Mouse (Mus musculus): ENCODE measurements around the gene Esrrg. TPM values are rescaled to one million over a fixed set of nuclear protein-coding genes. Genes with fewer than 3 reads are reported as not detected.

Esrrg gene
- total and polyA plus RNA-seq, 2 experiments from 2014 or later = 28.0 to 41.6 TPM

DNA sequence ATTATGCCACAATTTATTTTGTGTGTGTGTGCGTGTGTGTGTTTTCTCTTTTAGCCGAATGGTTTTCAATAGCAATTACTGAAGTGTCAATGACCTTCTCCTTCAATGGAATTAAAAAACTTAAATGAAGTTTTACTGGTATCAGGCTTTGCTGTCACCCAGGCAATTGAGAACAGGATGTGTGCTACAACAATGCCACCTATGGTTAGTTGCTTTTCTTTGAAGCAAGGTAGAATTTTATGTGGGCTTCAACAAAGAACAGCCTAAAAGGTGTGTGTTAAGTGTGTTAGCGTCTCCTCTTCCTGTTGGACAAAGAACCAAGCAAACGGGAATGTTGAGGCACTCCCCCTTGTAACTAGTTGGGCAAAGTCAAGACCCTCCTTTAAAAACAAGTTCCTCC is 162.5 kb downstream of the Esrrg start:
- peak; percentile 41 for DNase-seq (ENCODE audit: low spot score)

DNA sequence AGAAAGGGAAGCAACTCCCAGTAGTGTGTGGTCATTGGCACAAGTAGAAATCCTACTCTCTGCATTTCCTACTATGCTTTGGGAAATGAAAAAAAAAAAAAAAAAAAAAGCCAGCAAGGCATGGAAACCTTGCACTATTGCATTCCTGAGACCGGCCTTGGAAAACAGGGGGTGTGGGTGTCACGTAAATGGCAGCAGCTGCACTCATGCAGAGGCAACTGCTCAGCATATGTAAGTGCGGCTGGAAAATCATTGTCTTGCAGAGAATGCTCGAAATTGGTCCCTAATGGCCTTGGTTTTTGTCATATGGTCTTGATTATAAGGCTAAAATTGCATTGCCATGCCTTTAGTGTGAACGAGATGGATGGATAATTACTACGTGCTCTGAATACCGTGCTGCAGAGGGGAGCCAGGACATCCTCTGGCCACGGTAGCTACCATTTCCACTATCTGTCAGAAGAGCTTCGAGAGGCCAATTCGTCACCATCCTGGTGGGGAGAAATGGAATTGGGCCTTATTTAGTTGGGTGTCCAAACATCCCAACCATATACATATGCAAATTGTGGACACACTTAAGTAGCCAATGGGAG is 171.1 kb downstream of the Esrrg start:
- no peaks in the 10 kb centered on the region for H3K4me1 ChIP-seq (ENCODE audit: insufficient read depth, low read length)

More for the DNA sequence above, 162.5 kb downstream of the Esrrg start:
- TF ChIP-seq CTCF (IDR thresholded peaks at IDR 0.05; ENCODE audit: low read depth) = peak; percentile 44; the same call in 1 of the 2 replicates
- Histone ChIP-seq H3K9ac (replicated peaks; ENCODE audit: low read length) (no peak overlapping the region), H3K36me3 (ENCODE audit: insufficient read depth, low read length) (no peaks in the 10 kb centered on the region), H3K9me3 (ENCODE audit: low read length) (no peaks in the 10 kb centered on the region), H3K4me2 (ENCODE audit: low read depth, low read length) (no peak overlapping the region), H3K27ac (no peak overlapping the region), H3K4me1 (ENCODE audit: insufficient read depth, low read length) (no peaks in the 10 kb centered on the region), H3K4me3 (ENCODE audit: low read length) (no peak overlapping the region), H3K27me3 (ENCODE audit: insufficient read depth, low read length) (no peaks in the 10 kb centered on the region)
- no peak for ATAC-seq
- WGBS = 76% methylated on average over 4 of the region's 4 CpGs

DNA sequence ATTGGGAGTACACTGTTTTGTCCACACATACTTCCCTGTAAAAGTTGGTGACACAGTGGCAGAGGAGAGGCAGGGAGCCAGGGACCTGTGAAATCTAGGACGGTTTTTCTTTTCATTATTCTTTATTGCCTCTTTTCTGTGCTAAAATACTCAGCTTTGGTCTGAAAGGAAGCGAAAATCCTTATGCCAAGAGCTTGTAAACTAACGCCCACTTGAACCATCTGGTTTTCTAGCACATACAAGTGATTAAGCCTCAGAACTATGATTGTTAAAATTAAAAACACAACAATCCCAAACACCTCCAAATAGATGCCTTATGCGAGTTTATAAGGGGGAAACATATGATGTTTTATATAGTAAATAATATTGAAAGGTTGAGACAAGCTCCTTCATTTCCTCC is 176.6 kb downstream of the Esrrg start:
- no peak for TF ChIP-seq CTCF (IDR thresholded peaks at IDR 0.05; ENCODE audit: low read depth)
- DNase-seq (ENCODE audit: low spot score) (no peak), ATAC-seq (no peak)
- H3K36me3 ChIP-seq (ENCODE audit: insufficient read depth, low read length) = no peaks in the 10 kb centered on the region
- H3K9ac ChIP-seq (replicated peaks; ENCODE audit: low read length) = no peak overlapping the region
- WGBS = 82% methylated on average over 4 of the region's 4 CpGs
- no peaks in the 10 kb centered on the region for H3K9me3 ChIP-seq (ENCODE audit: low read length)
- no peaks in the 10 kb centered on the region for H3K4me1 ChIP-seq (ENCODE audit: insufficient read depth, low read length)
- no peaks in the 10 kb centered on the region for H3K27me3 ChIP-seq (ENCODE audit: insufficient read depth, low read length)
- H3K4me3 ChIP-seq (ENCODE audit: low read length) = no peak overlapping the region
- no peak overlapping the region for H3K27ac ChIP-seq
- no peak overlapping the region for H3K4me2 ChIP-seq (ENCODE audit: low read depth, low read length)

More for the DNA sequence above, 171.1 kb downstream of the Esrrg start:
- ATAC-seq (no peak), DNase-seq (ENCODE audit: low spot score) (no peak)
- Histone ChIP-seq H3K9ac (replicated peaks; ENCODE audit: low read length) (no peak overlapping the region), H3K4me2 (ENCODE audit: low read depth, low read length) (no peak overlapping the region), H3K27ac (no peak overlapping the region), H3K27me3 (ENCODE audit: insufficient read depth, low read length) (no peaks in the 10 kb centered on the region), H3K4me3 (ENCODE audit: low read length) (no peak overlapping the region), H3K9me3 (ENCODE audit: low read length) (no peaks in the 10 kb centered on the region), H3K36me3 (ENCODE audit: insufficient read depth, low read length) (no peaks in the 10 kb centered on the region)
- no peak for TF ChIP-seq CTCF (IDR thresholded peaks at IDR 0.05; ENCODE audit: low read depth)
- 56% methylated on average over 10 of the region's 10 CpGs for WGBS

DNA sequence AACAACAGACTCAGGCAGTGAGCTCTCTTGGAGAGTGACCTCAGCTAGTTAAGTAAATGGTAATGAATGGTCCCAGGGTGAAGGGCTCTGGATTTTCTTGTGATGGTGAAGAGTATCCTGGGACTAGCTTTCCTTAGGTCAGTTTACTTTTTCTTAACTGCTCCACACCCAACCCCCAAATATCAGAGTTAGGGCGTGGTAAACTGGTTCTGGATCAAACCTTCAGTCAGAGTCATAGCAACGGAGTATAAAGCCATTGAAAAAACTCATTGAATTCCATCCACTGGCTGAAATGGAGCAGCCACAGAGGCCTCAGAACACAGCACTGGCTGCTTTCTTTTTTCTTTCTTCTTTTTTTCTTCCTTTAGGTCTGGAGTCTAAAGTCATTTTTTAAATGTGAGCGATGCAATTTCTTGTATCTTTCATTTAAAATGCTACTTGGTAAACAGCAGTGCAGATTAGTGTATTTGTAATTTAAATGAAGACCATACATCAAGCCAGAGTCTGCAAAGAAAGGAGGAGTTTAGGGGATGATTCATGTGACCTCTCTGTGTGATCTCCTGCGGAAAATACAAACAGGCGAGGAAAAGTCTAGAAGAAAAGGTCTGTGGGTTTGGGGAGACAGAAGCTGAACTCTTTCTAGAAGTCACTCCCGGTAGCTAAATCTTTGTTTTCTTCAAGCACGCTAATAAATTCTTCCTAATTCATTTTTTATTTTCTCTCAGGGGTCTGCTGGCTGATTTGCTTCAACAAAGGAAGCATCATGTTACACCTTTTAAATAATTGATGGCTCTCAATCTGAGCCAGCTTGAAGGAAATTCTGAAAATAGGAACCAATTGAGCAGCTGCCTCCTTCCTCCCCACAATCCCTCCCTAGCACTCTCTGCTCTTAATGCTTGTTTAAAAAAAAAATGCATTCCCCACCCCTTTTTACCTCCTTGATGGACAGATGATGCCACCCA is 178.7 kb downstream of the Esrrg start:
- DNase-seq (ENCODE audit: low spot score) (no peak), ATAC-seq (no peak)
- Histone ChIP-seq H3K4me1 (ENCODE audit: insufficient read depth, low read length) (no peaks in the 10 kb centered on the region), H3K27ac (no peak overlapping the region), H3K27me3 (ENCODE audit: insufficient read depth, low read length) (no peaks in the 10 kb centered on the region), H3K9me3 (ENCODE audit: low read length) (no peaks in the 10 kb centered on the region), H3K4me3 (ENCODE audit: low read length) (no peak overlapping the region), H3K4me2 (ENCODE audit: low read depth, low read length) (no peak overlapping the region), H3K9ac (replicated peaks; ENCODE audit: low read length) (no peak overlapping the region), H3K36me3 (ENCODE audit: insufficient read depth, low read length) (no peaks in the 10 kb centered on the region)
- TF ChIP-seq CTCF (IDR thresholded peaks at IDR 0.05; ENCODE audit: low read depth) = no peak
- 27% methylated on average over 7 of the region's 7 CpGs for WGBS

DNA sequence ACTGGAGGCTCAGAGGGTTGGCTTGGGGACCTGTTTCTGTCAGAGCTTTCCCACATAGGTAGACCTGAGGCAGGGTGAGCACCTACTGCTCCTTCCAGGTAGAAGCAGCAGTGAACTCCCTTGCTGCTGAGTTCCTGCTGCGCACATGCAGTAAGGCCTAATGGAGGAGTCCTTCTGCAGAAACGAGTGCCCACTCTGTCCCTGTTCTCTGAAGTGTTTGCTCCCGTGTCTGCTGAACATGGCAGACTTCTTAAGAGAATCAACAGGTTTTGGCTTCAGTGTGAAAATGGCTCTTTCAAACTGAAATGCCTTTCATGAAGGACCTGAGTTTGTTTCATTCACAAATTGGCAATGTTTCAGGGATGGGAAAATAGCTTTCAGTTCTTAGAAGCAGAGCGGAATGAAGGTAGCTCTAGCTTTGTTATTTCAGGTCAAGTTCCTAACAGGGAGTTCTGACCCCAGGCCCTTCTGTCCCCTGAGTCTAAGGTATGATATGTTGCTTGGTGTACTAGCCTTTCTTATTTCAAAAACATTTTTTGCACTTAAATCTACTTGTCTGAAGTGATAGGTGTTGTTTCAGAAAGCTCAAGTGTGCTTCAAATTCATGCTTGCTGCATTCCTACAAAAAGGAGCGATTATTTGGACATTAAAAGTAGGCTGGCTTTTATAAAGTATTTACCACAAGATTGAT is 185.8 kb downstream of the Esrrg start:
- no peak overlapping the region for H3K4me2 ChIP-seq (ENCODE audit: low read depth, low read length)
- H3K27me3 ChIP-seq (ENCODE audit: insufficient read depth, low read length) = no peaks in the 10 kb centered on the region
- H3K36me3 ChIP-seq (ENCODE audit: insufficient read depth, low read length) = no peaks in the 10 kb centered on the region
- 86% methylated on average over 5 of the region's 5 CpGs for WGBS
- no peak for ATAC-seq
- no peak overlapping the region for H3K9ac ChIP-seq (replicated peaks; ENCODE audit: low read length)
- no peak overlapping the region for H3K4me3 ChIP-seq (ENCODE audit: low read length)
- no peak for TF ChIP-seq CTCF (IDR thresholded peaks at IDR 0.05; ENCODE audit: low read depth)
- no peak for DNase-seq (ENCODE audit: low spot score)
- H3K27ac ChIP-seq = no peak overlapping the region
- H3K4me1 ChIP-seq (ENCODE audit: insufficient read depth, low read length) = no peaks in the 10 kb centered on the region
- H3K9me3 ChIP-seq (ENCODE audit: low read length) = no peaks in the 10 kb centered on the region

- H3K4me3 ChIP-seq (ENCODE audit: low read length) = no peak overlapping the region
- no peak for DNase-seq (ENCODE audit: low spot score)
- H3K4me1 ChIP-seq (ENCODE audit: insufficient read depth, low read length) = no peaks in the 10 kb centered on the region
- no peaks in the 10 kb centered on the region for H3K27me3 ChIP-seq (ENCODE audit: insufficient read depth, low read length)
- TF ChIP-seq CTCF (IDR thresholded peaks at IDR 0.05; ENCODE audit: low read depth) = no peak
- H3K9ac ChIP-seq (replicated peaks; ENCODE audit: low read length) = no peak overlapping the region
- no peak overlapping the region for H3K4me2 ChIP-seq (ENCODE audit: low read depth, low read length)
- H3K27ac ChIP-seq = no peak overlapping the region
- ATAC-seq = no peak
- no peaks in the 10 kb centered on the region for H3K36me3 ChIP-seq (ENCODE audit: insufficient read depth, low read length)
- WGBS = 44% methylated on average over 3 of the region's 3 CpGs
- no peaks in the 10 kb centered on the region for H3K9me3 ChIP-seq (ENCODE audit: low read length)
Measured at GRCm38 (mm10) chr1:187795551-187795950, 187.0 kb downstream of the Esrrg start.
